Mouse (Mus musculus) mouse embryonic stem cell (cell line): Measurements from ENCODE around the gene Hcst.

ENCODE experiments used
- in situ Hi-C, 2 experiments: fragments of 300-500 bp; cut with MboI; formaldehyde crosslinking; loops; 1 replicate in 1 of 2; 3 replicates in 1 of 2; pipeline ENCODE4 v1.14.3; 2019 to 2020; ENCODE audit warnings: low sequenced_read_pairs in 2 of 2, low pct_unique_long_range_greater_than_20kb in 1 of 2, mixed read lengths in 1 of 2; ENCODE audit not compliant: unreplicated experiment in 1 of 2

Hcst gene

DNA sequence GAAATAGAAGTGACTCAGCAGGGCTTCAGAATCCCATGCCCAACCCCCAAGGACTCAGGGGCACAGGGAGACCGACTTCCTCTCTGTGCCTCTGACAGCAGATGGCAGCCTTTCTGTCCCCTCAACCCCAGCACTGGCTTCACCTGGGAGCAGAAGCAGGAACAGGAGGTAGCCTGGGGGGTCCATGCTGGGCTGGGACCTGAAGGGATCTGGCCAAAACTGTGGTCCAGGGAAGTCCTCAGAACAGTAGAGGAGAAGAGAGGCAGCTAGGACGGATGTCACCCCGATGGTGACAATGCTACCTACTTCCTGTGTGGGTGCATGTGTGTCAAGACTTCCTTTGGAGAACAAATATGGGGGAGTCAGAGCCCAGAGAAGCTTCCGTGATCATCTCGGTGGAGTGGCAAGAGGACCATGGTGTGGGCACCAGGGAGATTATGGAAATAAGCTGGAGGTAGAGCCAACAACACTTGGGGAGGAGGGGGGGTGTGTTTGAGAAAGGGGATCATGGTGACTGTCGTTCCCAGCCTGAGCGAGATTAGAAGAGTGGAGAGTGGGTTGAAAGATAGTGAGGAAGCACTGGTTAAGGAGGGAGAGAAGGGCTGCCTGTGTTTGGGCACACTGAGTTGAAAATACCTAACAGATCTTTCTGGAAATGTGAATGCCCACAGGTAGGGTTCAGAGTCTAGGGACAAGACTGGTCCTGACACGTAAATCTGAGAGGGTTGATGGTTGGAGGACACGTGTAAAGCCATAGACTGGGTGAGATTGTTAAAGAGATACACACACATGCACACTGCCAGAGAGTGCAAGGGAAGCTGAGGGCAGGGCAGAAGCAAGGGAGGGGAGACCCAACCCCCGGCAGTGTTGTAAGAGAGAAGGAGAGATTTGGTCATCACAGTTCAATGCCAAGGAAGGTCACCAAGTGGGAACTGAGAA is at the start of gene Hcst:
Hcst (minus strand) TSS at position 294 of the 939 bp plus-strand sequence.
- in situ Hi-C loops, result no loop called here

DNA sequence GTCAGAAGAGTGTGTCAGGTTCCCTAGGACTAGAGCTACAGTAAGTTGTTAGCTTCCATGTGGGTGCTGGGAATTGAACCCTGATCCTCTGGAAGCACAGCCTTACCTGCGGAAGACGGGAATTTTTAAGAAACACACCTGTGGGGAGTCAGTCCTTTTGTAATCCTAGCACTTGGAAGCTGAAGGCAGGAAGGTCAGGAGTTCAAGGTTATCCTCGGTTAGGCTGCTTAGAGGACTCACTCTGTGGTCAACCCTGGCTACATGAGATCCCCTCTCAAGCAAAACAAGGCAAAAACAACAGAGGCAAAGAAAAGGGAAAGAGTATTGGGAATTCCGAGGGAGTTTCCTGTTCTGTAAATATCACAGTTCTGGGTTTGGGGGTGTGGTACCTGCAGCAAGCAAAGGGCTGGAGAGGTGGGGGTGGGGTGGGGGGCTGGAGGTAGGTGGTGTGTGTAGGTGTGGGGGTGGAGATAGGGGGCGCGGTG is 45.2 kb upstream of the Hcst start:
- in situ Hi-C loops, result no loop called here

DNA sequence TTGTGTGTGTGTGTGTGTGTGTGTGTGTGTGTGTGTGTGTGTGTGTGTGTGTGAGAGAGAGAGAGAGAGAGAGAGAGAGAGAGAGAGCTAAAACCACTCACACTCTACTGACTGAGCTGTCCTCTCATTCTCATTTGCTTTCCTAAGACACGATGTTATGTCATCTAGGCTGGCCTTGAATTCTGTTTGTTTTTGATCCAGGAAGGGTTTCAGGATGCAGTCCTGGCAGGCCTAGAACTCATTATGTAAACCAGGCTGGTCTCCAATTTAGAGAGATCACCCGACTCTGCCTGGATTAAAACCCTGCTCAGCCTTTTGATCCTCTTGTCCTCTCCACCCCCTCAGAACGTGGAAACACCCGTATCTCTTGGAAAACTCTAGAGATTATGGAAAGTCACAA is 44.3 kb upstream of the Hcst start:
- in situ Hi-C loops, result no loop called here

DNA sequence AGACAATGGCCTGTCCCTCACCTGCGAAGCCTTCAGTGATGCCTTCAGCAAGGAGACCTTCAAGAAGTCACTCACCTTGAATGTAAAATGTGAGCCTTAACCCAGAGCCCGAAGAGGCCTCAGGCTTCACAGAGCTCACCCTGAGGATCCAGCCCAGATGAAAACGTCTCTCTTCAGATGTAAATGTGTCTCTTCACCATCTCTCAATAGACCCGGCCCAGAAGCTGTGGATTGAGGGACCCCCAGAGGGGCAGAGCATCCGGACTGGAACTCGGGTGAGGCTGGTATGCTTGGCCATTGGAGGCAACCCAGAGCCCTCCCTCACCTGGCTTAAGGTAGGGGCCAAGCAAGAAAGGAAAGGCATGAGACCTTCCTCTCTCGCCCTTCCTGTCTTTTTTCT is 43.9 kb upstream of the Hcst start:
- in situ Hi-C loops, result no loop called here

GRCm38 (mm10) chr7:30459484-30459883 is 39.8 kb upstream of the Hcst start:
- in situ Hi-C loops, result no loop called here

GRCm38 (mm10) chr7:30457629-30458330 is 38.1 kb upstream of the Hcst start, which contains the start of the genes Kirrel2 and Nphs1:
Gene Kirrel2, minus strand, starts transcription at chr7:30457690.
Gene Nphs1, plus strand, starts transcription at chr7:30458315.
- in situ Hi-C loops, result no loop called here

DNA sequence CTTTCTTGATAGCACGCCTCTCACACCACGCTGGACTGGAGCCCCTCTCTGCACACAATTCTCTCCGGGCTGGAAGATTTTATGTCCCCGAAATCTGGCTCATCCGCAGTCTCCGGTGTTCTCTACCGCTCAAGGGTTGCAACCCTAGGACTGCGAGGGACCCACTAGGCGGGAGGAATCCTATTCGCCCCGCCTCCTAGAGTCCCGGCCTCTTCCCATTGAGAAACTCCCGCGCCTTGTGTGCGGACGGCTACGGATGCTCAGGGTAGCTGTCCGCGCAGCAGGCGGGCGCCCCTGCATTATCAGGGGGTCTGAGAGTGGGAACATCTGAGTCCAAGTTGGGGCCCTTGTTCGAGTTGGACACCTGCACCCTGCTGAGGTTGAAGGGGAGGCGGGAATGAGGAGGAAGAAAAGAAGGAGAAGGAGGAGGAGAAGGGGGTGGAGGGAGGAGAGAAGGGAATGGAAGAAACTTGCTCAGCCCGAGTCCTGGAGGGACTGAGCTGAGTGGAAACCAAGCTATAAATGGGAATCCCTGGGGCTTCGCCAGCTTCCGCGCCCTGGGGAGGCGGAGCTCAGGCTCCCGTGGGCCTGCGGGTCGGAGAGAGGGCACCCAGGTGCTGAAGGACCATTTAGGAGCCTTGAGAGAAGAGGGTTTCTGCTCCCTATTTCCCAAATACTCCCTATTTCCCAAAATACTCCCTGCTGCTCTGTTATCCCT is 37.4 kb upstream of the Hcst start:
- in situ Hi-C loops, result no loop called here

DNA sequence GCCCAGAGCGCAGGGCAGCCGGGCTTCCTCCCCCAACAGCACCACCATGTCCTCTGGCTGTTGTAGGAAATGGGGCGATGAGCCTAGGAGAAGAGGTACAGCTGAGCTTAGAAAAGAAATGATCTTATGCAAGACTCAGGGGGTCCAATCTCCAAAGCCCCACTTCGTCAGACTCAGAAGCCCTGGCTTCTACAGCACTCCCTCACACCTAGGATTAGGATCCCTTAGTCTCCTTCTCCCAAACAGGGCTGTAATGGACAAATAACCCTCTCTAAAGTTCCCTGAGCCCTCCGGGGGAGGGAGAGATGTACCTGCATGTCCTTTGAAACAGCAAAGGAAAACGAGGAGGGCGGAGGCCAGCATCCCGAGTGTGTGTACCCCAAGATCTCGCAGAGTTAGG is 36.8 kb upstream of the Hcst start:
- in situ Hi-C loops, result no loop called here

- in situ Hi-C loops, result no loop called here
Observed at GRCm38 (mm10) chr7:30454259-30454658, 34.6 kb upstream of the Hcst start.

- in situ Hi-C loops, result no loop called here
Observed at GRCm38 (mm10) chr7:30453766-30454165, 34.1 kb upstream of the Hcst start.

- in situ Hi-C loops, result no loop called here
Observed at GRCm38 (mm10) chr7:30453327-30453726, 33.7 kb upstream of the Hcst start.

DNA sequence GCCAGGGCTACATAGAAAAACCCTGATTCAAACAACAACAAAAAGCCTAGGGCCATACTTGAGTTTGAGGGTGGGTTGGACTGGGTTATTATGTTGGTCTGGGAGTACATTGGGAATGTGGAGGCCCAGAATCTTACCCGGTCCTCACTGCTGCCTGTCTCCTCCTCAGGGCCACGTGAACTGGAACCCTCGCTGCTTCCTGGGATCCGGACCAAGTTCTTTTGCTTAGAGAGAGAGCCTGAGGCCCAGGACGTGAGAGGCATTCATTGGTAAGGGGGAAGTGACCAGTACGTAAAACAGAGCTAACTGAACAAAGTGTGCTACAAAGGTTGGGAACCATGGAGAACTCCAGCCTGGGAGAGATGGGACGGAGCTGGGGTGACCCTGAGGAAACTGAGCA is 30.6 kb upstream of the Hcst start:
- in situ Hi-C loops, result no loop called here

GRCm38 (mm10) chr7:30444971-30445751 is 25.5 kb upstream of the Hcst start, which contains the start of gene Aplp1:
Gene Aplp1, minus strand, starts transcription at chr7:30445535.
- in situ Hi-C loops, result no loop called here

DNA sequence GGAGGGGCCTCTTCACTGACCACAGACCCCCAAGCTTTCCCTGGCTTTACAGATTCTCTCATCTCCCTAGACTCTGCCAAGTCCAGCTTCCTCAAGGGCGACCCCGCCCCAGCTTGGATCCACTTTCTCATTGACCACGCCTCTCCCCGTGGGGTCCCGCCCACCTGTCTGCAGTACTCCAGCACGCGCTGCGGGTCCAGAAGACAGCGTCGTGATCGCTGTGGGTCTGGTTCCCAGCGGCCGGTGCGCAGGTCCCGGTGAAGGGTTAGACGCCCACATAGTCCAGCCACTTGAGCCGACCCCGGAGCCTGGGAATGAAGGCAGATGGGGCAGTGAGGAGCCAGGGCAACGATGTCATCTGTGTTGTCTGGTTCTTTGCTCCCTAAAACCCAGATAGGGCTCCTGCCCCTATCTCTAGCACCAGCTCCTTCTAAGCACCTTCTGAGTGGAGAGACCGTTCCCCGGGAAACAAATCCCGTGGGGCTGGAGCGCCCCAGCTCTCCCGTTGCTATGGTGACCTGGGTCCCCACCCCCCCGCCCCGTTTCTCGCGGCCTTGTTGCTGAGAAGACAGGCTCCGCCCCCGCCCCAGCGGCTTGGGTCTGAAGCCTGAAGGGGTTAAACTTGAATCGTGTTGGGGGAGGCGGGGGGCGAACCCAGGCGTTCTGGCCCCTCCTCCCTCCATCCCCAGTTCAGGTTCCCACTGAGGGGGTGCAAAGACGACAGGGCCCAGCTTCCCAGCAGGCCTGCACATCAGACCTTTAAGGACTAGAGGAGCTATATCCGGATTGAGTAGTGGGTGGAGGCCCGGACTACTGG is 24.7 kb upstream of the Hcst start:
- in situ Hi-C loops, result no loop called here

DNA sequence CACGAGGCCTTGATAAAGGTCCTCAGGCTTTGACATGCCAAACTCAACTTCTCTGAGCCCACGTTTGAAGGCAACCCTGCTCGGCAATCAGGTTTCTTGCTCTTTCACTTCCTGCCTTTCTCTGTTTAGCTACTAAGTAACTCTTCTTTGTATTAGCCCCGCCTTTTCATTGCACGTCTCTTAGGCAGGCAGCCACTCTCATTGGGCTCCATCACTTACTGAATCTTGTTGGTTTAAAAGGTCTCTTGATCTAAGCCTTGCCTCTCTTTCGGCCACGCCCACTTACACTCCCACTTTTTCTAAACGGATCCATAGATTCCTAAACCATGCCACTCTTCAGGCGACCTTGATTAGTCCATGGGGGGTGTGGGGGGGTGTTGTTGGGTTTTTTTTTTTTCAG is 24.0 kb upstream of the Hcst start:
- in situ Hi-C loops, result no loop called here

- in situ Hi-C loops, result no loop called here
Observed at GRCm38 (mm10) chr7:30440697-30441096, 21.0 kb upstream of the Hcst start.

GRCm38 (mm10) chr7:30439734-30440133 is 20.1 kb upstream of the Hcst start:
- in situ Hi-C loops, result loop anchor here (5.0 kb wide), 1 partner anchor 33 kb away; no protein-coding TSS in a partner anchor
